Mouse (Mus musculus): ENCODE measurements around the gene Triobp. TPM values are rescaled to one million over a fixed set of nuclear protein-coding genes. Genes with fewer than 3 reads are reported as not detected.
A peak's percentile ranks its signal among the peaks of the same experiment; 100 is the strongest.

Triobp gene
- polyA plus RNA-seq, 2 experiments from 2014 or later, result 18.6 to 30.9 TPM

- ATAC-seq, result no peak
Observed at GRCm38 (mm10) chr15:79037913-79038328, 90.4 kb downstream of the Triobp start.

DNA sequence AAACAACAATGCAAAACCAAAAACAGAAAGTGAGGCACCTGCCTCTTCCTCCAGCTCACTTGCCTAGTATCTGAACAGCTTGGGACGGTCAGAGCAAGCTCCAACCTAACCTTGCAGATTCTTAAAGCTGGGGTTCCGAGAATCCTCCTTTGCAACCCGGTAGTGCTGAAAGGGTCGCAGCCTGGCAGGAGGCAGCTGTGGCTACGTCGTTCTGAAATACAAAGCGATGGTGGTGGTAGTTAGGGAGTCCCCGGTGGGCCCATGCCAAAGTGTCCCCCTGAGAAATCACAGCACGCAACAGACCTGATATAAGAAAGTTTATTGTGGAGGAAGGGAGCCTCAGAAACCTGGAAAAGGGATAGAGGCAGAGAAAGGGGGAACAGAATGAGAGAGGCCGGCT, 90.8 kb downstream of the Triobp start:
- ATAC-seq, result no peak

- peak; percentile 82 for ATAC-seq
Observed at GRCm38 (mm10) chr15:79038853-79039252, 91.3 kb downstream of the Triobp start.

DNA sequence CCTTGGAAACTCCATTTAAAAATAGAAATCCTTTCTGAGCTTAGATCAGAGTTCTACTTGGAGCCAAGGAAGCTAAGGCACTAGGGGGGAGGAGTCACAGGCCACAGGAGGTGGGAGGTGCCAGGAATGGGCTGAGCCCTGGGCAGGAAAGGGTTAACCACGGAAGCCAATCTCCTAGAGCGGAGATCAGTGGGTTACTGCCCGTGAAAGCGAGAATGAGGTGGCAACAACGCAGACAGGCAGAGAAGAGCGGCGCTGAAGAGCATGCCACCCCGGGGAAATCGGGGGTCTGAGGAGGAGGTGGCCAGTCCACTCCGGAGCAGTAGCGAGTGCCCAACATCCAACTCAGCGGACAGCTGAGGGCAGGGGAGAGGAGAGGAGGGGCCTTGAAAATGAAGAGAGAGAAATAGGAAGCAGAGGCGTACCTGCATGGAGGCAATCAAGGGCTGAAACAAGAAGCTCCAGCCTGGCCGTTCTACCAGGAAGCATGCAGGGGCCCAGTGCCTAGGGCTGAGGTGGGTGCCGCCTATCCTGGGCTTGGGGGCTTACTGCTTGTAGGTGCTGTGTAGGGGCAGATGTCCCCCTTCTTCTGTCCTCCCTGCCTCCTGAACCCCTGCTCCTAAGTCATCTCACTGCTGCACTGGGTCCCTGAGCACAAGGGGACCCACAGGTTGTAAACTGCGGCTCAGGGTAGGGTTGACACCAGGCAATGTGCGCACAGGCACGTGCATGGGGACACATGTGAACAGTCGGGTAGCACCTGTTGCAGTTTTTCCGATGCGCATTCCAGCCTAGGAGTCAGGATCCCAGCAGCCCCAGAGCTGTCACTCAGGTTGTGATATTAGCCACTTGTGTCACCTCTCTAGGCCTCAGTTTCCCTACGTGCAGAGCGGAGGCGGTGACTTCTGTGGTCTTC, 93.2 kb downstream of the Triobp start:
- ATAC-seq, result peak; percentile 40

DNA sequence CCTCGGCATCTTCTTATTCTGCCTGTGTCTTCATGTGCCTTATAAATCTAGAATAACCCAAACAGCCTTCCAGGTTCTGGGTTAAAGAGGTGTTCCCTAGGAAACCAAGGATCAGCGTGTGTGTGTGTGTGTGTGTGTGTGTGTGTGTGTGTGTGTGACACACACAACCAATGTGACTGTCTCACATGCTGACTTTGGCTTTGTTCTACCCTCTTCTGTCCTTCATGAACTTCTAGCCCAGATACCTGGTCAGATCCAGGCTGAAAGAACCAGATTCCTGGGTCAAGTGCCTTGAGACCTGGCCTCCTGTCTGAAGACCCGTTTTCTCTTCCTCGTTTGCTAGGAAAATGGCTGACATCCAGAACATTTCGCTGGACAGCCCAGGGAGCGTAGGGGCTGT, 94.1 kb downstream of the Triobp start, which contains the start of gene Galr3:
Galr3 (plus strand) TSS at position 301 of the 400 bp plus-strand sequence.
- ATAC-seq, result no peak

DNA sequence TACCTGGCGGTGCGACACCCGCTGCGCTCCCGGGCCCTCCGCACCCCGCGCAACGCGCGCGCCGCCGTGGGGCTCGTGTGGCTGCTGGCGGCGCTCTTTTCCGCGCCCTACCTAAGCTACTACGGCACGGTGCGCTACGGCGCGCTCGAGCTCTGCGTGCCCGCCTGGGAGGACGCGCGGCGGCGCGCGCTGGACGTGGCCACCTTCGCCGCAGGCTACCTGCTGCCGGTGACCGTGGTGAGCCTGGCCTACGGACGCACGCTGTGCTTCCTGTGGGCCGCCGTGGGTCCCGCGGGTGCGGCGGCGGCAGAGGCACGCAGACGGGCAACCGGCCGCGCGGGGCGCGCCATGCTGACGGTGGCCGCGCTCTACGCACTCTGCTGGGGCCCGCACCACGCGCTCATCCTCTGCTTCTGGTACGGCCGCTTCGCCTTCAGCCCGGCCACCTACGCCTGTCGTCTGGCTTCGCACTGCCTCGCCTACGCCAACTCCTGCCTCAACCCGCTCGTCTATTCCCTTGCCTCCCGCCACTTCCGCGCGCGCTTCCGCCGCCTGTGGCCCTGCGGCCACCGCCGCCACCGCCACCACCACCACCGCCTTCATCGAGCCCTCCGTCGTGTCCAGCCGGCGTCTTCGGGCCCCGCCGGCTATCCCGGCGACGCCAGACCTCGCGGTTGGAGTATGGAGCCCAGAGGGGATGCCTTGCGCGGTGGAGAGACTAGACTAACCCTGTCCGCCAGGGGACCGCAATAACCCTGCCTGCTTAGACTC, 95.4 kb downstream of the Triobp start:
- ATAC-seq, result no peak

- ATAC-seq, result no peak
Observed at GRCm38 (mm10) chr15:79044837-79045236, 97.3 kb downstream of the Triobp start.

DNA sequence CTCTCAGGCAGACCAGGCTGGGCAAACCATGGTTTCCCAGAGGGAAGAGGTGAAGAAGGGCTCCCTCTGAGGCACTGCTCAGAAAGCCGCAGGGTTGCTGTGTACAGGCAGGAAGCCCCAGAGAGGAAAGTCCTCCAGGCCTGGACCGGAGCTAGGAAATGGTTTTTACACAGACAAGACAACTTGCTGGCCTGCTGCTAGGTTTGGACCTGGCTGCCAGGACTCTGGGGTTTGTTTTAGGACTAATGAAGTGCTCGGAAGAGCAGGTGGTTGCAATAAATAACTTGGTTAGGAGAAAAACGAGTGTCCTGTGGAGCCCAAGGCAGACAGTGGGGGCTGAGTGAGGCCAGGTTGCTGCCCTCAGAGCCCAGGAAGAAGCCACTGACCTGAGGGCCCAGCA, 100.7 kb downstream of the Triobp start:
- ATAC-seq, result no peak

DNA sequence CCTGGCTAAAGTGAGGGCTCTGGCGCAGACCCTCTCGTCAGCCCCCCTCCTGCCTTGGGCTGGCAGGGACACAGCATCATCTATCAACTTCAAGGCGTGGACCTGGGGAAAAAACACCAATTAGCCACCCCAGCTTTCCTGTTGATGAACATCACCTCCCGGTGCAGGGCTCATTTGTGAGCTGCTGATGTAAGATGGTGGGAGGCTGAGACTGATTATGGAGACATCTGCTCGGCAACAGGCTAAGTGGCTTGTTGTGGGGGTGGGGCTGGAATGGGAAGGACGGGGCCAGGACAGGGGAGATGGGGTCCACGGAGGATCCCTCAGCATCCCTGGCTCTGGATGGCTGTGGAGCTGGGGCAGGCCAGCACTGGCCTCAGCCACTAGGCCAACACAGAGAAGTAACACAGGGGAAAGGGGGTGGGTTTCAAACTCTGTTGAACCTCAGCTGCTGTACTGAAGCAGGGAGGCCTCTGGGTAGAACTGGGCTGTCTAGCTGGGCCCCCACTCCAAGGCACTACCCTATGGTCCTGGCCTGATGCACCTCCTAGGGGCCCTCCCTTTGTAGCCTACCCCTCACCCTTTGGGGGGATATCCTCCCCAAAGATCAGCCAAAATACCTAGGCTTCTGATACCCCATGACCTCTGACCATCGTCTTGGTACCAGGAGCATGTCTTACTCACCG, 102.8 kb downstream of the Triobp start:
- no peak for ATAC-seq

DNA sequence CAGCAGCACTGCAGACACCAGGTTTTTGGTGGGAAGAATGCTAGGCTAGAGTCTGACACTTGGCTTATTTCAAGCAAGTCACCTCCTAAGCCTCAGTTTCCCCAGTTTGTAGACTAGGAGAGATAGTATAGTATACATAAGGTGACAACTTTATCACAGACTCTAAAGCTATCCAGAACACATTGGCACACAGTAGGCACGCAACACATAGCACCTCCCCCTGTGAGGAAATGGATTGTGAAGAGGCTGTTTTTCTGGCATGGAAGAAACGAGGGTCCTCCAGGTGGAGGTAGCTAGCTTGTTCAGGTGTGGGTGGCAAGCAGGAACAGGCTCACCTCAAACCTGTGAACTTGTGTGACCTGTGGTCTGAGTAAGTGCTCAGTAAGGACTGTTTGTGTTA, 103.4 kb downstream of the Triobp start:
- no peak for ATAC-seq

DNA sequence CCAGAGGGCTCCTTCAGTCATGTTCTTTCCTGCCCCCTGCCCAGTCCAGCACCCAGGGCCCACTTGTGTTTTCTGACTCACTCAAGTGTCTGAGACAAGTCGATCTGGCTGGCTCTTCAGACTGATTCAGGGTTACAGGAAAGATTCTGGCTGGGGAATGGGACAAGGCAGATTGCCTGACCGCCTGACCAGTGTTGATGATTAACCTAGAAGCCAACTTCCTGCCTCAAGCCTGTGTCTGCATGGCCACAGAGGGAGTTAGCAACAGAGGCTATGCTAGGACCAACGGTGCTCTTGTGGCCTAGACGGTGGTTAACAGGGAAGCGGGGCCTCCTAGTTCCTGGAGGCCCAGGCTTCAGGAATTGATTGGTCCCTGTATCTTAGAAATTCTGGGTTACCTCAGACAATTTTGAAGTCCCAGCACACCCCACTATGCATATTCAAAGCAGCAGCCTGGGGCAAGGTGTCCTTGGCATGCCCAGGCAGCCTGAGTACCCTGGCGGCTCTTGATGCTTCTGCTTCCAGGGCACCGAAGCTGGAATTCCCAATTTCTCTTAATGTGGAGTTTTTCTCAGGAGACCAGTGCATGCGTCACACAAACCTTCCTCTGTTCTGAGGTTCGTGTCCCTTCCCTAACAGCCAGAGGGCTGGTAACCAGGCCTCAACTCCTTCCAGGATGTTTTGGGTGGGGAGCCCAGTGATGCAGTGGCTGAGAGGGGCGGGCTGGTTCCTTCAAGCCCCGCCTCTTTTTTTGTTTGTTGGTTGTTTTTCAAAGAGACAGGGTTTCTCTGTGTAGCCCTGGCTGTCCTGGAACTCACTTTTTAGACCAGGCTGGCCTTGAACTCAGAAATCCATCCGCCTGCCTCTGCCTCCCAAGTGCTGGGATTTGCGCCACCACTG, 104.2 kb downstream of the Triobp start:
- no peak for ATAC-seq

GRCm38 (mm10) chr15:79052366-79052765, 104.8 kb downstream of the Triobp start:
- no peak for ATAC-seq

Other genes starting within 250 kb of the Triobp start
- not detected for gene Elfn2, start 229.0 kb upstream of the Triobp start, polyA plus RNA-seq (2017; shearing (Covaris generic))
- 10 to 100 TPM; 47.5 to 55.4 TPM for gene Mfng, start 174.2 kb upstream of the Triobp start, polyA plus RNA-seq (2017; shearing (Covaris generic))
- not detected for gene Card10, start 144.7 kb upstream of the Triobp start, polyA plus RNA-seq (2017; shearing (Covaris generic))
- not detected for gene Cdc42ep1, start 105.1 kb upstream of the Triobp start, polyA plus RNA-seq (2017; shearing (Covaris generic))
- gene Lgals2, start 92.2 kb upstream of the Triobp start, polyA plus RNA-seq (2017; shearing (Covaris generic)), result not detected
- 10 to 100 TPM; 13.8 to 18.1 TPM for gene Gga1, start 70.5 kb upstream of the Triobp start, polyA plus RNA-seq (2017; shearing (Covaris generic))
- gene Gm49510, start 48.1 kb upstream of the Triobp start, polyA plus RNA-seq (2017; shearing (Covaris generic)), result not detected
- gene Sh3bp1, start 48.0 kb upstream of the Triobp start, polyA plus RNA-seq (2017; shearing (Covaris generic)), result 10 to 100 TPM; 43.8 to 75.5 TPM
- gene Pdxp, start 33.8 kb upstream of the Triobp start, polyA plus RNA-seq (2017; shearing (Covaris generic)), result 1 to 10 TPM; 2.5 TPM
- gene Lgals1, start 21.0 kb upstream of the Triobp start, polyA plus RNA-seq (2017; shearing (Covaris generic)), result 1,000 to 10,000 TPM in 1 of 2 experiments, 100 to 1,000 TPM in 1; 804 to 1,171 TPM
- gene Nol12, start 12.8 kb upstream of the Triobp start, polyA plus RNA-seq (2017; shearing (Covaris generic)), result 10 to 100 TPM; 44.5 to 46.9 TPM
- gene H1f0, start 80.7 kb downstream of the Triobp start, polyA plus RNA-seq (2017; shearing (Covaris generic)), result 10 to 100 TPM; 37.2 to 37.8 TPM
- gene Galr3, start 94.2 kb downstream of the Triobp start, polyA plus RNA-seq (2017; shearing (Covaris generic)), result not detected
- 1 to 10 TPM; 7.4 to 8.1 TPM for gene Ankrd54, start 115.2 kb downstream of the Triobp start, polyA plus RNA-seq (2017; shearing (Covaris generic))
- gene Eif3l, start 127.5 kb downstream of the Triobp start, polyA plus RNA-seq (2017; shearing (Covaris generic)), result 100 to 1,000 TPM; 241 to 298 TPM
- 10 to 100 TPM; 11.1 to 11.3 TPM for gene Micall1, start 161.2 kb downstream of the Triobp start, polyA plus RNA-seq (2017; shearing (Covaris generic))
- 100 to 1,000 TPM; 105 to 132 TPM for gene Polr2f, start 193.3 kb downstream of the Triobp start, polyA plus RNA-seq (2017; shearing (Covaris generic))
- 1 to 10 TPM; 7.0 to 7.3 TPM for gene 1700088E04Rik, start 193.5 kb downstream of the Triobp start, polyA plus RNA-seq (2017; shearing (Covaris generic))
- gene Sox10, start 217.5 kb downstream of the Triobp start, polyA plus RNA-seq (2017; shearing (Covaris generic)), result not detected